Mouse (Mus musculus) lung, embryonic 14.5 days (tissue): ENCODE measurements at regions not wholly inside any gene's neighbourhood (a gene's known extent, or its start where the extent isn't known, plus 50 kb on each side); places are given as distances from the start of the nearest gene placed in this dataset.

Experiments
- ATAC-seq: fragments of 200-750 bp; cut with Nextera tagmentation; 2 replicates; pipeline ENCODE4 v1.8.0; 2017; ENCODE audit warnings: mild to moderate bottlenecking, moderate TSS enrichment, moderate library complexity; ENCODE audit not compliant: insufficient read depth
- DNase-seq: peaks from one replicate; pipeline ENCODE4 v3.0.0-alpha.2; 2015
- H3K27ac ChIP-seq: fragments of 300-500 bp; sonication (generic); 2 replicates; pipeline ENCODE4 v1.5.1; 2014; ENCODE audit warnings: low read depth, mild to moderate bottlenecking, moderate library complexity
- H3K27me3 ChIP-seq: fragments of 300-500 bp; sonication (generic); 2 replicates; pipeline ENCODE4 v1.6.1; 2014; ENCODE audit warnings: low read length, control low read depth; ENCODE audit not compliant: insufficient read depth
- H3K36me3 ChIP-seq: fragments of 300-500 bp; sonication (generic); 2 replicates; pipeline ENCODE4 v1.6.1; 2014; ENCODE audit warnings: control low read depth; ENCODE audit not compliant: insufficient read depth
- H3K4me1 ChIP-seq: fragments of 300-500 bp; sonication (generic); 2 replicates; pipeline ENCODE4 v1.6.1; 2014; ENCODE audit warnings: antibody characterized with exemption, control low read depth; ENCODE audit not compliant: insufficient read depth
- H3K4me2 ChIP-seq: fragments of 300-500 bp; sonication (generic); 2 replicates; pipeline ENCODE4 v1.6.1; 2014; ENCODE audit warnings: mild to moderate bottlenecking
- H3K4me3 ChIP-seq: fragments of 300-500 bp; sonication (generic); 2 replicates; pipeline ENCODE4 v1.5.1; 2014; ENCODE audit warnings: low read depth, low read length
- H3K9ac ChIP-seq: fragments of 300-500 bp; sonication (generic); 2 replicates; pipeline ENCODE4 v1.6.1; 2014
- H3K9me3 ChIP-seq: fragments of 300-500 bp; sonication (generic); 2 replicates; pipeline ENCODE4 v1.6.1; 2016; ENCODE audit warnings: low read depth, low read length, control low read depth
- CTCF ChIP-seq: IDR thresholded peaks from 2 replicates; pipeline ENCODE4 v1.5.1; 2016; ENCODE audit warnings: antibody characterized with exemption, low read depth
- WGBS: fragments of 180-500 bp; shearing (Covaris S2); extraction: QIAGEN DNeasy Blood & Tissue Kit; methylation state at CpG from one replicate; pipeline ENCODE4 v1.1.7; 2014; 5-methylcytosine and 5-hydroxymethylcytosine counted together

GRCm38 (mm10) chr3:156205246-156205645, 356.3 kb upstream of the Negr1 start:
- H3K9me3 ChIP-seq: no peaks in the 10 kb centered on the region
- DNase-seq (no peak), ATAC-seq (no peak)
- no peak overlapping the region for H3K9ac ChIP-seq
- TF ChIP-seq CTCF: no peak
- no peaks in the 10 kb centered on the region for H3K36me3 ChIP-seq
- no peaks in the 10 kb centered on the region for H3K4me1 ChIP-seq
- H3K4me2 ChIP-seq: no peak overlapping the region
- no peak overlapping the region for H3K4me3 ChIP-seq
- 84% methylated on average over 3 of the region's 3 CpGs for WGBS
- H3K27ac ChIP-seq: no peak overlapping the region
- no peaks in the 10 kb centered on the region for H3K27me3 ChIP-seq

DNA sequence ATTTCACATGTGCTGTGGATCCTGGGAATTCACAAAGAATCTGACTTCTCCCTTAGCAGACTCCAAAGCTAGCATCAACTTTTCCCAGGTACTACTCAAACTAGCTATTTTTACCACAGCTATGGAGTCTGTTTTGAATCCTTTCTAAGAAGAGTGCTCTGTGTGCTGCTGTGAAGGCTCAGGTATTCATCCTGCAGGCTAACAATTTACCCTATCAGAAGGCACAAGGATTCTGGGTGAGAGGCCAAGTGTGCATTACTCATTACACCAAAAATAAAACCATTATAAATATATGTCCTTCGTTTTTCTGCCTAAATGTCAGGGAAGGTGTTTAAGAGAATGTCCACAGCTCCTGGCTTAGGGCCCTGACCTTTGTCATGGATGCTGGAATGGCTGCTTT, 353.2 kb upstream of the Negr1 start:
- WGBS: 33% methylated on average over 1 of the region's 1 CpGs
- no peak overlapping the region for H3K27ac ChIP-seq
- TF ChIP-seq CTCF: no peak

DNA sequence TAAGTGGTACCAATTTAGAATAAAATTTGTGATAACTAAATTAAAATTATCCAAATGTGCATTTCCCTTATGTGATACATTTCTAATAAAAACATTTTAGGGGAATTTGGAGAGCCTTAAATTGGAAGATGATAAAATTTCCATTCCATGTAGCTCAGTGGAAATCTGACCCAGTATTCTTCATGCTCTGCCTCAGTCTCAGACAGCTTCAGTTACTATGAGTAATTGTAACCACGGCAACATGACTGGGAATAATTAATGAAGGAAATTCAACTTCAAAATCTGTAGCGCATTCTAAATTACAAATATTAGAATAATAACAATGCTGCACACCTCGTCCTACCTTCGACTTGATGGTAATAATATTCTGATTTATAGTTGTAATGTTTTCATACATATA, 350.8 kb upstream of the Negr1 start:
- Histone ChIP-seq H3K4me1 (no peaks in the 10 kb centered on the region), H3K4me3 (no peak overlapping the region), H3K27me3 (no peaks in the 10 kb centered on the region), H3K36me3 (no peaks in the 10 kb centered on the region), H3K9ac (no peak overlapping the region), H3K9me3 (no peaks in the 10 kb centered on the region), H3K4me2 (no peak overlapping the region), H3K27ac (no peak overlapping the region)
- 81% methylated on average over 4 of the region's 4 CpGs for WGBS
- no peak for TF ChIP-seq CTCF
- no peak for ATAC-seq
- no peak for DNase-seq

More for the DNA sequence above, 353.2 kb upstream of the Negr1 start:
- no peaks in the 10 kb centered on the region for H3K27me3 ChIP-seq
- H3K4me1 ChIP-seq: no peaks in the 10 kb centered on the region
- no peak overlapping the region for H3K4me3 ChIP-seq
- no peak overlapping the region for H3K4me2 ChIP-seq
- no peaks in the 10 kb centered on the region for H3K9me3 ChIP-seq
- no peak for DNase-seq
- ATAC-seq: no peak
- H3K9ac ChIP-seq: no peak overlapping the region
- H3K36me3 ChIP-seq: no peaks in the 10 kb centered on the region

DNA sequence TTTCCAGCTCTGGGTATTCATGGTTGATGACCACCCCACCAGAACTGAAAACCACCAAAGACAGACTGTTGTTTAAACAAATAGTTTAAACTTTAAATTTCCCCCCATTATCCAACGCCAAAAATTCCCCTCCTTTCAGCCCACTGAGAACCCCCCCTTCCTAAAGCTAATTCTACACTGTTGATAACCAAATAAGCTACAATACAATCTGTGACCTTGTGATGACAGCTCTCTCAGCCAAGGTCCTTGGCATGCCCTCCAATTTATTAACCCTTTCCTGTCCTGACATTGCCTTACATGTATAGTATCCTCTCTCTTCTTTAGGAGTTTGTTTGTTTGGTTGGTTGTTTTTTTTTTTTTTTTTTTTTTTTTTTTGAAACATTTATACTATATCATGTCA, 346.8 kb upstream of the Negr1 start:
- Histone ChIP-seq H3K4me2 (no peak overlapping the region), H3K9me3 (no peaks in the 10 kb centered on the region), H3K36me3 (no peaks in the 10 kb centered on the region), H3K27ac (no peak overlapping the region), H3K4me1 (no peaks in the 10 kb centered on the region), H3K27me3 (no peaks in the 10 kb centered on the region), H3K9ac (no peak overlapping the region), H3K4me3 (no peak overlapping the region)
- ATAC-seq (peak; percentile 58; the same call in 1 of the 2 replicates), DNase-seq (peak; percentile 41)
- TF ChIP-seq CTCF: no peak
- 26% methylated on average over 1 of the region's 1 CpGs for WGBS

DNA sequence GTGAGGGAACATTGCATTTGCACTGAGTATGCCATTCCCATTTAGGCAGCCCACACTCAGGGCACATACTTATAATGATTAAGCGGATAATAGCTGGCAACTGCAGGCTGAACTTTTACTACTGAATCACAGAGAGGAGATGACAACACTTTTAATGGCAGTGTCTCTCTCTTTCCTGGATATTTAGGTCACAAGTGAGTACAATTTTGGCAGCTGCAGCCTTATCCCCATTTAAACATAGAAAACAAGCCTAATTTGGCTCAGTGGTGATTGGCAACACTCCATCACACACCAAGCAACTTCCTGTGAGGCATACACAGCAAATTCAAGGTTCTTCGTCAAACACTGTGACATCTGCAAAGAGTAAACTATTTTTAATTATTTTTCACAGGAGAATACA, 329.5 kb upstream of the Negr1 start:
- Histone ChIP-seq H3K36me3 (no peaks in the 10 kb centered on the region), H3K9me3 (no peaks in the 10 kb centered on the region), H3K4me2 (no peak overlapping the region), H3K4me3 (no peak overlapping the region), H3K9ac (no peak overlapping the region), H3K27me3 (no peaks in the 10 kb centered on the region), H3K4me1 (no peaks in the 10 kb centered on the region), H3K27ac (no peak overlapping the region)
- no peak for TF ChIP-seq CTCF
- no peak for DNase-seq
- 82% methylated on average over 2 of the region's 2 CpGs for WGBS
- no peak for ATAC-seq

- no peak for TF ChIP-seq CTCF
These were observed 325.6 kb upstream of the Negr1 start for GRCm38 (mm10) chr3:156235955-156236354.

DNA sequence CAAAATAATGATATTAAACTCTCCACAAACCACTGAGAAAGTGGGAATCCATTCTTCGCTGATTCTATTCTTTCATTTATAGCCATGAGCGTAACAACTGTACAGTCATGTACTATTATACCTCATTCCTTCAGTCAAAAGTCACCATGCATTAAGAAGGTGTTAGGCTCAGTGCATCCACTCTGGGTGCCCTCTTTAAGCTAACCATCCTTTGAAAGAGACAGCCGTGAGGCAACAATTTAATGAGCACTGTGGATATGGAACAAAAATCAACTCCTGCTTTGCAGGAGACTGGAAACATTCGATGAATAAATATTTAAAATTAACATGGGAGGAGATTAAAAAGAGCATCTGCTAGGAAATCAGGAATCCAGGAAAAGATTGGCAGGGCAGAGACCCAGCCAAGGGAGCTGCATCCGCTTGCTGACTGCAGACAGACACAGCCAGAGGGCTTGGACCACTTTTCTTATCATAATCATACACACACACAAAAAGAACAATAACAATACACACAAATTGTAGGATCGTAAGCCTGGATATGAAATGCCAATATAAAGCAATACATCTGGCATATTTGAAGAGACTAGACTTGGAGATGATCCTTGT, 309.2 kb upstream of the Negr1 start:
- WGBS: 69% methylated on average over 6 of the region's 6 CpGs
- no peak overlapping the region for H3K4me3 ChIP-seq
- no peak overlapping the region for H3K4me2 ChIP-seq
- TF ChIP-seq CTCF: no peak
- no peaks in the 10 kb centered on the region for H3K9me3 ChIP-seq
- H3K9ac ChIP-seq: no peak overlapping the region
- H3K4me1 ChIP-seq: no peaks in the 10 kb centered on the region
- H3K36me3 ChIP-seq: no peaks in the 10 kb centered on the region
- H3K27me3 ChIP-seq: no peaks in the 10 kb centered on the region
- no peak overlapping the region for H3K27ac ChIP-seq
- no peak for ATAC-seq
- no peak for DNase-seq

More at GRCm38 (mm10) chr3:156235955-156236354, 325.6 kb upstream of the Negr1 start:
- no peaks in the 10 kb centered on the region for H3K9me3 ChIP-seq
- 82% methylated on average over 4 of the region's 4 CpGs for WGBS
- no peaks in the 10 kb centered on the region for H3K36me3 ChIP-seq
- H3K4me1 ChIP-seq: no peaks in the 10 kb centered on the region
- no peak for ATAC-seq
- no peak overlapping the region for H3K9ac ChIP-seq
- H3K4me2 ChIP-seq: no peak overlapping the region
- H3K27me3 ChIP-seq: no peaks in the 10 kb centered on the region
- no peak overlapping the region for H3K4me3 ChIP-seq
- DNase-seq: no peak
- H3K27ac ChIP-seq: no peak overlapping the region
